Mouse (Mus musculus) 416B (cell line): ENCODE measurements around the gene Sgms2.

Experiments
- DNase-seq: peaks from one replicate; pipeline ENCODE4 v3.0.0; 2011; ENCODE audit warnings: low read depth

The Sgms2 gene

DNA sequence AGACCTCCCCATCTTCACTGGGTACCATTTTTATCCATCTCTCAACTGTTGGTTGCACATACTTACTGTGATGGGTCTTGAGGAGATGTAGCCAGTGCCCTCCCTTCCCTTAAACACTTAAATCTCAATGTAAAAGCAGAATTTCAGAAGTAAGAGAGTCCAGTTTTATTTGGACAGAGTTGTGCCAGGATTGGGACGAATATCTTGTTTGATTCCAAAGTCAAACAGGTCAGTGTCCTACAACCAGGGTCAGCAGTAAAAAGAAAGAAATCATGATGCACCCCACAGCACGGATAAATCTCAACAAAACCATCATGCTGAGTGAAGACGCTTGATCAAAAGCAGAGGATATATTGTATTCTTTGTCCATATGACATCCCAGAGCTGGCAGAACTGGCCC is 183.4 kb downstream of the Sgms2 start:
- DNase-seq, result no peak

DNA sequence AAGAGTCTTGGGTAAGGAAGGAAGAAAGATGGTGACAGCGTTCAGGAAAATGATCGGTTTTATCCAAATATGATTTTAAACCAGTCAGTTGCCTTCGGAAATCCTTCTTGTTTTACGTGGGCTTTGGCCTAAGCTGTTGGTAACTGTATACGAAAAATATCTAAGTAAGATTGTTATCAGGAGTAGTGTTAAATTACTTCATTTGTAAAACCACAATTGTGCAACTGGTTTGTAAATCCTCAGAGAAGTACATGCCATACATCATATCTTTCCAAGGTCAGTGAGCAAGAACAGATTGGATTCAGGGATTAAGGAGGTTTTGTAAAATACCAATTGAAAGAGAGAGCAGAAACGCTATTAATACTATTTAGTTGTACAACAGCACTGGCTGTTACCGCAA is 185.0 kb downstream of the Sgms2 start:
- DNase-seq, result peak; percentile 55

- no peak for DNase-seq
These were observed 187.9 kb downstream of the Sgms2 start for GRCm38 (mm10) chr3:131303320-131303714.

- DNase-seq, result peak; percentile 82
These were observed 188.5 kb downstream of the Sgms2 start, which contains the start of gene Cyp2u1 for GRCm38 (mm10) chr3:131302452-131303319. Cyp2u1 (minus strand) TSS chr3:131303227.

- peak; percentile 80 for DNase-seq
These were observed 191.3 kb downstream of the Sgms2 start for GRCm38 (mm10) chr3:131299908-131300307.

DNA sequence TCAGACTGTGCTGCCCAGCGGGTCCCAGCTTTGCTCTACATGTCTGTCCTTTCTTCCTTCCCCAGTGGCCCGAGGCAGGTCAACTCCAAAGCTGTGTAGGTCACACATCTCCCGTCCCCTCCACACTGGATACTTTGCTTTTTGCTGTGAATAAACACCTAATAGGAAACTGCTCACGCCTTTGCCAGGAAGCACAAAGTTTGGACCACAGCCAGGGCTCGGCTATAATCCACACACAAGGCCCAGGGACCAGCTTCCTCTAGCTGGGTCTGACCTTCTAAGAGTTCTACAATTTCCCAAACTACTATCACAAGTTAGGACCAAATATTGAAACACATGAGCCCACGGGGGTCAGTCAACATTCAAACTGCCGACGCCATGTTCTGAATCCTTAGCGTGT is 192.1 kb downstream of the Sgms2 start:
- DNase-seq, result no peak

DNA sequence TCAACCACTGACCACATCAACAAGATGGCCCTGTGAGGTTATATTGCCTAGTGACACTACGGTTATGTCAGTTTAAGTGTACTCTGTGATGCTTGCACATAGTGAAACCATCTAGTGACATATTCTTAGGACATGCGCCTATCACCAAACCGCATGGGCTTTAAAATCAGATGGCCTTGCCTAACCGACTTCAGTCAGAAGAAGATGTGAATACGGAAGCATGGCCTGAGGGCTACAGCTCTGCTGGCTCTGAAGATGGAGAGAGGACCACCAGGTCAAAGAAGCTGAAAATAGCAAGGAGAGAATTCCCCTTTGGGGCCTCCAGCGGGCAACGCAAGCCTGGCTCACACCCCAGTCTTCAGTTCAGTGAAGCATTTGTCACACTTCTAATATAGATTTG is 194.3 kb downstream of the Sgms2 start:
- DNase-seq, result no peak

DNA sequence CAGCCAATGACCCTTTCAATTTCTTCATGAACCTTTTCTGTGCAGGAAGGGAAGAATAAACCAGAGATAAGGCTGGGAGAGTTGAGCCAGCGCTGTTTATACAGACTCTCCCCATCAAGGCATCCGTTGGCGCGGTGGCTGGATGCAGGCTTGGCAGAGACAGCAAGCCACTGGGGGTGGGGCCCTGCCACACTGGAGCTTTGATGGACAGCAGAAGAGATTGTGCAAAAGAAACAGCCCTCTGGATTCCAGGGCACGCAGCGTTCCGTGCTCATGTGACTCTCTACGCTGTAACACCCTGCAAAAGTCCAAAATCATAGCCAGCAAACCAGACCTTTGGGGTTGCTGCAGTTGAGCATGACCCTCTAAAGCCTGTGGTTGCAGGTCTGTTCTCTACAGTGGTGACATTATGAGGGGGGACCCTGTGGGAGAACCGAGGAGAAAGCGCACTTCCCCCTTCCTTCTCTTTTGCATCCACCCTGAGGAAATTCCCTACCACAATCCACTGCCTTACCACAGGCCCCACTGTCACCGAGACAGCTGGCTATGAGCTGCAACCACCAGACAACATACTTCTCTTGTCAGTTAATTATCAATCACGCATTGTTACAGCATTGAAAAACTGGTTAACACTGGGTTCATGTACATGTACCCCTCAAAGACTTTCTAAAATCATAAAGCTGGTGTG is 195.6 kb downstream of the Sgms2 start:
- no peak for DNase-seq

DNA sequence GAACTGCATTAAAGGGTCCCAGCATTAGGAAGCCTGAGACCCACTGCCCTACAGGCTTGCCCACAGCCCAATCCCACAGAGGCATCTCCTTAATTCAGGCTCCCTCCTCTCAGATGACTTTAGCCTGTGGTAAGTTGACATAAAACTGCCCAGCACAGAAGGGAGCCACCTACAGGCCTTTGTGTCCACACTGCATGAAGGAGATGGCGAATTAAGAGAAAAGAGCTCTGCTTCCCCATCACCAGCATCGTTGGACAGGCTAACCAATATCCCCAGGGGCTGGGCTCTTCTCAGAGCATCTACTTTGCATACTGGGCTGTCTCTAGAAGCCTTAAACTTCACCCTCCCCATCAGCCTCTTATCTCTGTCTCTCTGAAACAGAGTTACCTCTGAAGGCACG is 196.7 kb downstream of the Sgms2 start:
- DNase-seq, result peak; percentile 17

DNA sequence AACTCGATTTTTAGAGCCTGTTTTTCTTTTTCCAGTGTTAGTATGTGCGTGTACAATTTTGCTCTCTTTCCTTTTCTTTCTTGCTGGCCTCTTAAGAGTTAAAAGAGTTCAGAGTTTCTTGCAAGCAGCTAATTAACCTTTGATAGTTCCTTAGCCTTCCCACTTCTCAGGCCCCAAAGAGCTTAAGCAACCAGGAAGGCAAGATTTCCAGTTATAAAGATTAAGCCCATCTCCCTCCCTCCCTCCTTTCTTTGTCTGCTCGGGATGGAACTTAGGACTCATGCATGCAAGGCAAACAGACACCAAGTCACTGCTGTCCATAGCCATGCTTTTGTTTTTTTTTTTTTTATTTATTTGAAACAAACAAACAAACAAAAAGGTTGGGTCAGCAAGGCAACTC is 198.3 kb downstream of the Sgms2 start:
- DNase-seq, result no peak

GRCm38 (mm10) chr3:131292349-131292748 is 198.9 kb downstream of the Sgms2 start:
- no peak for DNase-seq

- no peak for DNase-seq
These were observed 199.3 kb downstream of the Sgms2 start for GRCm38 (mm10) chr3:131291890-131292289.

DNA sequence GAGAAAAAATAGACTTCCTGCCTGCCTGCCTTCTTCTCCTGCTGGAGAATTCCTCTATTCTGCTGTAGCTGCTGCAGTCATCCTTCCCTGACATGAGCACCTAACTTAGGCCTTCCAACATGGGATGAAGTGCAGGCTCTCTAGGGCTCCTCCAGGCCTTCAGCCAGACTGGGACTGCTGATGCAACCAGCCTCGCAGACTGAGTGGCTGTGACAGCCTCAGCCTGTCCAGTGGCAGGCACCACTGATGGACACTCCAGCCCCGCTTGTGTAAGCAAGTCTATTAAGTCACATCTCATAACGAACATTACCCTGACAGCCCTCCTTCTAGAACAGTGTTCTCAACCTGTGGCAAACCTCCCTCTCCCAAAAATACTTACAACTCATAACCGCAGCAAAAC is 217.1 kb downstream of the Sgms2 start:
- DNase-seq, result no peak

DNA sequence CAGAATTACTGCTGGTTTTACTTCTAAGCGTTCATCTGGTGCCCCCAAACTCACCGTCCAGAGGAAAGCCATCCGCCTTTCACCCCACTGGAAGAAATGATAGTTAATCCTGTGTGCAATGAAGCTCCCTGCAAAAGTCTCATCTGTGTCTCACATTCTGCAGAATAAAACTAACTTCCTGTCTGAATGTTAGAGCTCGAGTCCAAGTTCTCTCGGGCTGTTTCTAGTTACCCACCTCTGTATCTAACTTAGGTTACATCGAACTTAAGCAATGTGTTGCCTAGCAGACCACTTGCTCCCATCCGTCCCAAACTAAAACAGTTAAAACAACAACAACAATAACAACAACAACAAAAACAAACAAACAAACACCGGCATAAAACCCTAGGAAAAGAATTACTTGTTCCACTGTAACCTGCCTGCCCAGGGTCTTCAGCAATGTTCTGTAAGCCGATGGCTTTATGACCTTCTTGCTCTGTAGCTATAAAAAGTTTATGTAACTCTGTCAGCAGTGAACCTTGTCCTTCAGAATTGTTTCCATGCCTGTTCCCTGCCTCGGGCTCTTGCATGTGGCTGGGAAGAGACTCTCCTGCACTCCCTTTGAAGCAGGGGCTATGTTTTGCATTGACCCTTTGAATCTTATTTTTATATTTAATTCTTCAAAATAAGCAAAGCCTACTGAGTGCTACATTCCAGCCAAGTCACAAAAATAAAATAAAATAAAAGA is 218.7 kb downstream of the Sgms2 start:
- no peak for DNase-seq

GRCm38 (mm10) chr3:131271559-131272373 is 219.4 kb downstream of the Sgms2 start, which contains the start of gene Hadh:
Hadh (minus strand) TSS chr3:131272101.
- DNase-seq, result peak; percentile 91

DNA sequence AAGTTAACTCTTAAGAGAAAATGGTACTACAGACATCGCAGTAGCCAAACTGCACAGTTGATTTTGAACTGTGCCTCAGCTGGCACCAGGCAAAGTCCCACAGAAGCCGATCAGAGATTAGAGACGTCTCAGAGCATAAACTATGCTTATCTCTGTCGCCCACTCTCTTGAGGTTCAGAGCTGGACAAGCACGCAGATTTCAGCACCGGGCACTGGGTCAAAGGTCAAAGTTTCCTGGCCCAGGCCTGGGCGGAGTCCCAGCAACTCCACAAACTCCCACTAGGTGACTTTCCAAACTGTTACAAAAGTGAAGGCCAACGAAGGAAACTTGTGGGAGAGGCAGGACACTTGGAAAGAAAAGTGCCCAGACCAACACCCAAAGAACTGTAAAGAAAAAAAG is 220.1 kb downstream of the Sgms2 start:
- DNase-seq, result peak; percentile 88

DNA sequence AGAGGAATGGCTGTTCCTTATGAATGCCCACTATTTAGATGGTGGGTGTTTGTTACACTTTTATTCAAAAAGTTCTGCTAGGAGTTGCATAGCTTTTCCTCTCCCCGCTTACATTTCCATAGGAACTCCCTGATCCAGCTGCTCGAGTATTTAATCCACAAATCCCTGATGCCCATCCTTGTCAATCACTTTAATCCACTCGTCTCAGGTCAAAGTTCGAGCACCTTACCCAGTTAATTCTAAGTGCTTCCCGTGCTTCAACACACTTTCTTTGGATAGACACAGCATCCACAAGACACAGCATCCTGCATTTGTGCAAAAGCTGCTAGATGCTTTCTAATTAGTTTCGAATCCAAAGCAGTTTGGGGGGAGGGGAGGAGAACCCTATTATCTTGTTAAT is 220.8 kb downstream of the Sgms2 start:
- DNase-seq, result no peak
